Mouse (Mus musculus) right cerebral cortex, adult 2 months (tissue): ENCODE measurements around the gene Samd4.

ENCODE experiments used
- DNase-seq, 2 experiments: peaks; one replicate each; pipeline ENCODE4 v3.0.0; 2021 to 2022; ENCODE audit warnings: low spot score in 2 of 2

The Samd4 gene

GRCm38 (mm10) chr14:47065067-47065466 is 182.4 kb downstream of the Samd4 start:
- no peak for DNase-seq

DNA sequence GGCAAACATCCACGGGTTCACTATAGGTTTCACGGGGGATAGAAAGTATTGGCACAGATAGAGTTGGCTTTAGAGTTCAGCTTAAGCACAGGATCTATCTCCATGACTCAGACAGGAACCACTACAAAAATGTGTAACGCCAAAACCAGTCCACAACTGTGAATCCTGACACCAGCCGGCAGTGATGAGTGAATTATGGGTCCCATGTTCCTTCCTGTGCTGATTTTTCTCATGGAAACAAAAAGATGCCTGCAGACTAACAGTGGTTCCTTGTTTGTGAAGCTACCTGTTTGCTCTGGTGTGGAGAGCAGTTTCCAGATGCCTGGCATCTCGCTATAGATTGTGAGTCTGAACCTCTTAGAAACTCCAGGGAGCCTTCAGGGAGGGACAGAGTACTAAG is 184.2 kb downstream of the Samd4 start:
- no peak for DNase-seq

DNA sequence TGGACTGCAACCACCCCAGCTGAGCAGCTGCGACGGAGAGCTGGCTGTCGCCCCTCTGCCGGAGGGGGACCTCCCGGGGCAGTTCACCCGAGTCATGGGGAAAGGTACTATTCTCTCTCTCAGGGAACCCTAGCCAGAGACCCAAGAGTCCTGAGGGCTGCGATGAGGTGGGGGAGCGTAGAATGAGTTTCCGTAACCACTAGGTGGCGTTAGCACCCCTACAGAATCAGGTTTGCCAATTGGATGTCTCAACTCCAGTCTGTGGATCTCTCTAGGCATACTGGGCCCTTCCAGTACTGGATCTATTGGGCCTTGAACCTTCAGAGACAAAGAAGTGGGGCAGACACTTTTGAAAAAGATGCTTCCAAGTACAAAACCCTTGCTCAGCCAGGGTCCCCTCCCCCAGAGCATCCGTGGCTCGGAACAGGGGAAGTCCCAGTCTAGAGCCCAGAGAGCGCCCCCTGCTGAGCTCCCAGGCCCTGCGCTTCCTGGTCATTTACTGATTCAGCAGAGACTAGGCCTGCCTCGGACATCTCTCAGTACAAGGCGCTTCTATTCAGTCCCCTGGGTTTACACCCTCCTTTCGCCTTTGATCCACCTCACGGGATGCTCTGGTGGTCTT is 191.5 kb downstream of the Samd4 start:
- DNase-seq = no peak

DNA sequence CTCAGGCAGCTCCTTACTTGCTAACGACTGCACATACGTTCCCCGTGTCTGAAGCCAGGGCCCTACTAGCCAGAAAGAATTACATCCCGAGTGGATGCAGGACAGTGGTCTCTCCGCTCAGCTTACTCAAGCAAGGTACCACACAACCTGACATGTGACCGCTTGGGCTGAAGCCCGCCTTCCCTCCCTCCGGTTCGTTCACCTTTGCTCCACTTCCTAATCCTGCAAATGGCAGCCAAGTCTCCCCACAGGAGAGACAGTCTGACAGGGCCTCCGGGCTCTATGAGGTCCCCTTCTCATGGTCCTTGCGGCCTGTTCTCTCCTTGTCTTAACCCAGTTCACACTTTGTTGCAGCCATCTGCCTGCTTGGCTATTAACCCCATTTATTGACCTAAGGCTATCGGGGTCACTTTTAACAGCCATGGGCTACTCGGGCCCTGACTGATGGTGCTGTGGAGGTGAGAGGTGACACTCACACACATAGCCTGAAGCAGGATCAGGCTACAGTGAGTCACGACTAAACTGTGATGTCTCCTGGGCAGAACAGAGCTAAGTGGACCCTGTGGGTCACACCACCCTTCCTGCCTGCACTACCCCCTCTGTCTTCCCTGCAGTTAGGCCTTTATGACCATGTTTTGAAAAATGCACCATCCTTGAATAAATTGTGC is 192.5 kb downstream of the Samd4 start:
- DNase-seq = no peak

DNA sequence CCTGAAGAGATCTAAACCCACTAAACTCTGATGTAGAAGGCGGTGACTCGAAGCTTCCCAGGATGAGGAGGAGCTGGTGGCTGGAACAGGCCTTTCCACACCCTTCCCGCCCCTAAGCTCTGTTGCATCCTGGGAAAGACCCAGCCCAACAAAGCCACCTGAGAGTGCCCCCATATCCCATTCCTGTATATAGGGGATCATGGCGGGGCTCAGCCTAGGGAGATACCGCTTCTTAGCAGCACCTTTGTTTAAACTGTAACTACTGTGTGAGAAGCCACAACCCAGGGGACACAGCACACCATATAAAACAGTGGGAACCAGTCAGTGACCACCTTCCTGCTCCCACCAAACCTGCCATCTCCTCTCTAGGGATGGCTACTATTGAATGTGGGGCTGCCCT is 193.2 kb downstream of the Samd4 start:
- no peak for DNase-seq

- no peak for DNase-seq
Measured at GRCm38 (mm10) chr14:47076956-47077575, 194.4 kb downstream of the Samd4 start.

GRCm38 (mm10) chr14:47077576-47077970 is 194.9 kb downstream of the Samd4 start:
- DNase-seq = no peak

- DNase-seq = no peak
Measured at GRCm38 (mm10) chr14:47079911-47080310, 197.3 kb downstream of the Samd4 start.

DNA sequence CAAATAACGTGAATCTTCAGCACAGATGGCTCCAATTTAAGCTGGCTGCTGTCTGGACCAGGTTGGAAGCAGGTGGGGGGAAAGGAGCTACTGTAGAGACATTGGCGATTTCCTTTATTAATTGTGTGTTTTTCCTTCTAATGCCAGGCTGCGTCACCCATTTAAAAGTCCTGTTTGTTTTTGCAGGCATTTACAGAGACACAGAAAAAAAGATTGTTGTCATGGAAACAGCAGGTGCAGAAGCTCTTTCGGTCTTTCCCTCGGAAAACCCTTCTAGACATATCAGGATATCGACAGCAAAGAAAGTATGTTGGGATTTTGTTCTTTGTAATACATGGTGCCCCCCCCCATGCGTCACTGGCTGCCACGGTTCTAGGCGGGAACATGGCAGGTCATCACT is 200.7 kb downstream of the Samd4 start:
- DNase-seq = no peak

GRCm38 (mm10) chr14:47083838-47084237 is 201.2 kb downstream of the Samd4 start:
- DNase-seq = no peak

- no peak for DNase-seq
Measured at GRCm38 (mm10) chr14:47084686-47085085, 202.0 kb downstream of the Samd4 start.

DNA sequence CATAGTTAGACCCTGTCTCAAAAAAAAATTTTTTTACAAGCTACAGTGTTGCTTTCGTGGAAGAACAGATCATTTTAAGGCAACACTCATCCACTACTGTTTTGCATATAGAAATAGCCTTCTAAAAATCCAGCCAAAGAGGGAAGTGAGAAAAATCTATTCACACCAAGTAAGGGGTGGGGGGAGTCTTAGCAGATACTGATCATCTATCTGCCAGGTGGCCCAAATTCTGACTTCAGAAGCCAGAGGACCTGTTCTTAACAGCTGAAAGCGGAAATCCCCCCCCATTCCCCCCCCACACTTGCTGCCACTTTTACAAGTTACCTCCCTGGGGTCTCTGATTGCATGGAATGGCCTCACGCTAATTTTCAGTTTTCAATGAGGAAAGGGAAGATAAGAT is 203.5 kb downstream of the Samd4 start:
- no peak for DNase-seq

DNA sequence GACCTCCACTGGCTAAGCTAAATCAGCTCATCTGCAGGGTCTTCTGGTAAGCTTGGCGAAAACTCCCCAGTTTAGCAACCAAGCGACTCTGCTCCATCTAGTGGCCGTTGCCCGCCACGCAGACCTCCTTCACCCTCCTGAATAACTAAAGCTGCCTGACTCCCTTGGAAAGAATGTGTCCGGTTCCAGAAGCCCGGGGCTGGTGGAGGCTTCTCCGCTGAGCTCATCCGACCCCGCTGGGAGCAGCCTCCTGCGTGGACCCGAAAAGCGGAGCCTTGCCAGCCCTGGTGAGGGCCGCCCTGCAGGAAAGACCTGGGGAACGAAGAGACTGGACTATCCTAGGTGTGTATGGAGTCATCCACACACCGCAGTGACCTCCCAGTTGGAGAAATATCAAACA is 204.1 kb downstream of the Samd4 start:
- peak; percentile 64 to 67 for DNase-seq

- DNase-seq = peak; percentile 81
Measured at GRCm38 (mm10) chr14:47087182-47087581, 204.5 kb downstream of the Samd4 start.

- no peak for DNase-seq
Measured at GRCm38 (mm10) chr14:47087669-47088250, 205.1 kb downstream of the Samd4 start.

DNA sequence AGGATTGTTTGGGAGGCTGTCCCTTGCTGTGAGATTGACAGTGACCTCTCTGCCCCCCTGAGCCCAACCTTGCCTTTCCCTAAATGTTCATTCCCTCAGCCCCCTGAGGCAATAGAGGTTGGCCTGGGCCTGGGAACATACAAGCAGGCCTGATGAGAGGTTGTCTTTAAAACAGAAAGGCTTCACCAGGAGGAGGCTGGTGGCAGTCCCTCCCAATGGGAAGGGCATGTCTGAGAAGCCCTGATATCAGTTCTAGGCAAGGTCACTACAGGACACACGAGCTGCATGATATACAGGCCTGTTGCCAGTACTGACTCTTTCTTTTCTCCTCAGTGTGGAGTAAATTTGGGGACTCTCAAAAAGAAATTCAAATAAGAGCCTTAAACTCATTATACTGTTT is 205.7 kb downstream of the Samd4 start:
- DNase-seq = no peak

- DNase-seq = no peak
Measured at GRCm38 (mm10) chr14:47089153-47089552, 206.5 kb downstream of the Samd4 start.

DNA sequence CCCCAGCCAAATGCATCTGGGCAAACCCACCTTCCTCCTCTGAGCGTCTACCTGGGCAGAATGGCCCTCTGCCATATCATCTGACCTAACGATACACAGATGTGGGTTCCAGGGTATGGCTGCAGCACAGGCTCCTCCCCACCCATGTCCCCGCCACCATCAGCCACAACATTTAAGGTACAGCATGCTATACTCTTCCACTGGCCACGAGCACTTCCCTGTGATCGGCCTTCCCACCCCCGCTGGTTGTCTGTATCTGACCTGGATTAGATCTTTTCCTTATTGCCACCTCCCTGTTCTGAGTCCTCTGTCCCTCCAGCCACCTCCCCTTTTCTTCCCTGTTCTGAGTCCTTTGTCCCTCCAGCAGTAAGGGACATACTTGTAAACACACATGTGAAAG is 209.3 kb downstream of the Samd4 start:
- no peak for DNase-seq

- DNase-seq = peak; percentile 52 to 70
Measured at GRCm38 (mm10) chr14:47093355-47093792, 210.7 kb downstream of the Samd4 start.

- no peak for DNase-seq
Measured at GRCm38 (mm10) chr14:47095036-47095435, 212.4 kb downstream of the Samd4 start.

GRCm38 (mm10) chr14:47096357-47096756 is 213.7 kb downstream of the Samd4 start:
- DNase-seq = no peak

GRCm38 (mm10) chr14:47104246-47105173 is 221.9 kb downstream of the Samd4 start:
- no peak for DNase-seq
